8 mouse cellular contexts compared by ENCODE assay signal in genomic region chr16:34081683-34082438, GRCm38 (mm10).
DNase-seq lines count a peak whose midpoint lies in the region; ATAC-seq and TF ChIP-seq lines count a peak whose summit lies in the region.

No protein-coding gene starts in this region.

- H3K4me1 ChIP-seq in ES-Bruce4 (ENCODE audit: control insufficient read depth, insufficient read depth, low read length): peaks cover 7% of the 10 kb centered on the region
- peaks cover 56% of the 10 kb centered on the region for H3K4me1 ChIP-seq in embryonic facial prominence, embryonic 10.5 days
- H3K4me1 ChIP-seq in heart, embryonic 12.5 days (replicated peaks): peaks cover 68% of the 10 kb centered on the region
- H3K4me1 ChIP-seq in kidney, postnatal 0 days (replicated peaks; ENCODE audit: insufficient read depth, low read length): peaks cover 14% of the 10 kb centered on the region
- H3K4me1 ChIP-seq in olfactory bulb, adult 2 months (ENCODE audit: control insufficient read depth, insufficient read depth, low read length): peaks cover 33% of the 10 kb centered on the region

- no peaks in the 10 kb centered on the region for H3K27me3 ChIP-seq in ES-Bruce4 (ENCODE audit: control insufficient read depth, insufficient read depth, low read length, poor library complexity, severe bottlenecking)
- no peaks in the 10 kb centered on the region for H3K27me3 ChIP-seq in embryonic facial prominence, embryonic 10.5 days (replicated peaks; ENCODE audit: low read depth, poor library complexity, severe bottlenecking)
- H3K27me3 ChIP-seq in heart, embryonic 12.5 days (replicated peaks): no peaks in the 10 kb centered on the region
- H3K27me3 ChIP-seq in kidney, postnatal 0 days (ENCODE audit: insufficient read depth, low read length): no peaks in the 10 kb centered on the region

- TF ChIP-seq EP300 in ES-Bruce4 (IDR thresholded peaks at IDR 0.05; ENCODE audit: insufficient read depth, low read depth, low read length): 0 out of 2 replicates have a peak, but pooled peaks have one; percentile 36

- peak overlapping the region; percentile 26 for H3K4me2 ChIP-seq in heart, embryonic 12.5 days
- H3K4me2 ChIP-seq in kidney, postnatal 0 days (ENCODE audit: low read length): no peak overlapping the region

- no peak for TF ChIP-seq POLR2A in ES-Bruce4 (IDR thresholded peaks at IDR 0.05; ENCODE audit: insufficient read depth, low read length)
- TF ChIP-seq POLR2A in olfactory bulb, adult 2 months (IDR thresholded peaks at IDR 0.05; ENCODE audit: insufficient read depth, low read depth, low read length): no peak

- no peak overlapping the region for H3K4me3 ChIP-seq in ES-Bruce4 (ENCODE audit: low read depth, low read length)
- H3K4me3 ChIP-seq in embryonic facial prominence, embryonic 10.5 days: no peak overlapping the region
- no peak overlapping the region for H3K4me3 ChIP-seq in heart, embryonic 12.5 days
- no peak overlapping the region for H3K4me3 ChIP-seq in kidney, postnatal 0 days (replicated peaks; ENCODE audit: low read depth, low read length)
- no peak overlapping the region for H3K4me3 ChIP-seq in olfactory bulb, adult 2 months (ENCODE audit: insufficient read depth, low read depth, low read length)

- ATAC-seq in heart, embryonic 12.5 days (ENCODE audit: insufficient number of reproducible peaks, low FRiP score): peak; percentile 84
- peak; percentile 72 for ATAC-seq in kidney, postnatal 0 days (replicated peaks; ENCODE audit: low FRiP score, low read depth)

- no peak for TF ChIP-seq CTCF in ES-Bruce4 (IDR thresholded peaks at IDR 0.05; ENCODE audit: low read depth, low read length)
- no peak for TF ChIP-seq CTCF in kidney, postnatal 0 days (IDR thresholded peaks at IDR 0.05; ENCODE audit: low read depth)
- TF ChIP-seq CTCF in olfactory bulb, adult 2 months (IDR thresholded peaks at IDR 0.05; ENCODE audit: insufficient read depth, low read depth, low read length): no peak

- no peaks in the 10 kb centered on the region for H3K36me3 ChIP-seq in ES-Bruce4 (ENCODE audit: control insufficient read depth, insufficient read depth, low read length, poor library complexity, severe bottlenecking)
- H3K36me3 ChIP-seq in embryonic facial prominence, embryonic 10.5 days (replicated peaks): 0 out of 2 replicates have a peak, but pooled peaks cover 4% of the 10 kb centered on the region
- no peaks in the 10 kb centered on the region for H3K36me3 ChIP-seq in heart, embryonic 12.5 days
- H3K36me3 ChIP-seq in kidney, postnatal 0 days (ENCODE audit: insufficient read depth, low read length): no peaks in the 10 kb centered on the region

- 38% methylated on average over 19 of the region's 19 CpGs for WGBS in embryonic facial prominence, embryonic 10.5 days
- WGBS in heart, embryonic 12.5 days: 27% methylated on average over 19 of the region's 19 CpGs
- WGBS in kidney, postnatal 0 days: 53% methylated on average over 19 of the region's 19 CpGs
- WGBS in olfactory bulb, adult 2 months: 48% methylated on average over 19 of the region's 19 CpGs

- no peak overlapping the region for H3K9ac ChIP-seq in ES-Bruce4 (ENCODE audit: low read depth, poor library complexity, severe bottlenecking)
- H3K9ac ChIP-seq in heart, embryonic 12.5 days: peak overlapping the region; percentile 0; the same call in 1 of the 2 replicates
- H3K9ac ChIP-seq in kidney, postnatal 0 days (ENCODE audit: low read depth, low read length): no peak overlapping the region

- DNase-seq in embryonic facial prominence, embryonic 10.5 days (ENCODE audit: low spot score): peak; percentile 63
- DNase-seq in kidney, postnatal 0 days (ENCODE audit: low spot score): peak; percentile 65
- no peak for DNase-seq in thymus, postnatal 10 days (ENCODE audit: low spot score in 2 of 2)
- DNase-seq in natural killer cell, adult 2 months (ENCODE audit: low spot score in 2 of 2): no peak
- no peak for DNase-seq in adrenal gland, postnatal 25 days

- peak overlapping the region; percentile 59; the same call in 1 of the 2 replicates for H3K27ac ChIP-seq in ES-Bruce4 (ENCODE audit: insufficient read depth, low read length)
- peak overlapping the region; percentile 59 for H3K27ac ChIP-seq in embryonic facial prominence, embryonic 10.5 days (replicated peaks)
- peak overlapping the region; percentile 93 for H3K27ac ChIP-seq in heart, embryonic 12.5 days (ENCODE audit: poor library complexity, severe bottlenecking)
- peak overlapping the region; percentile 60; the same call in 1 of the 2 replicates for H3K27ac ChIP-seq in kidney, postnatal 0 days
- H3K27ac ChIP-seq in olfactory bulb, adult 2 months (ENCODE audit: insufficient read depth, low read depth, low read length): peak overlapping the region; percentile 34

- no peaks in the 10 kb centered on the region for H3K9me3 ChIP-seq in ES-Bruce4 (replicated peaks; ENCODE audit: control insufficient read depth, insufficient read depth, low read length, poor library complexity, severe bottlenecking)
- H3K9me3 ChIP-seq in embryonic facial prominence, embryonic 10.5 days: no peaks in the 10 kb centered on the region
- no peaks in the 10 kb centered on the region for H3K9me3 ChIP-seq in heart, embryonic 12.5 days (replicated peaks)
- no peaks in the 10 kb centered on the region for H3K9me3 ChIP-seq in kidney, postnatal 0 days (replicated peaks; ENCODE audit: low read length)

Comparison
In these comparisons a context has a peak if more than half of its experiments do, and no peak if none do; other contexts are left out.
1. H3K27ac ChIP-seq: peak in every context shown above with its lines; median percentile 93 in heart, embryonic 12.5 days; 60 in kidney, postnatal 0 days; 59 in ES-Bruce4; 59 in embryonic facial prominence, embryonic 10.5 days; 34 in olfactory bulb, adult 2 months.
2. DNase-seq: peak in embryonic facial prominence, embryonic 10.5 days (single experiment) and kidney, postnatal 0 days (single experiment); none in thymus, postnatal 10 days (0 of 2), natural killer cell, adult 2 months (0 of 2) and adrenal gland, postnatal 25 days (single experiment).